Mouse (Mus musculus) lung, embryonic 16.5 days (tissue): ENCODE results near the gene Orai1. TPM values are rescaled to one million over a fixed set of nuclear protein-coding genes. Genes with fewer than 3 reads are reported as not detected.
"Not testable (repeated sequence)": the region's sequence is repeated elsewhere in the genome, so short reads cannot be mapped to it uniquely, and the experiment has no call there.

ENCODE experiments used
- ATAC-seq: fragments of 200-750 bp; cut with Nextera tagmentation; 2 replicates; pipeline ENCODE4 v1.8.0; 2017; ENCODE audit warnings: low read depth, mild to moderate bottlenecking, moderate library complexity
- H3K27ac ChIP-seq: fragments of 300-500 bp; sonication (generic); 2 replicates; pipeline ENCODE4 v1.5.1; 2014; ENCODE audit warnings: mild to moderate bottlenecking, control low read depth, low read length
- H3K27me3 ChIP-seq: fragments of 300-500 bp; sonication (generic); 2 replicates; pipeline ENCODE4 v1.6.1; 2014; ENCODE audit warnings: low read depth, low read length, mixed read lengths; ENCODE audit not compliant: control insufficient read depth, insufficient read depth
- H3K36me3 ChIP-seq: fragments of 300-500 bp; sonication (generic); 2 replicates; pipeline ENCODE4 v1.6.1; 2014; ENCODE audit warnings: low read length; ENCODE audit not compliant: control insufficient read depth, insufficient read depth
- H3K4me1 ChIP-seq: fragments of 300-500 bp; sonication (generic); replicated peaks from 2 replicates; pipeline ENCODE4 v1.6.1; 2014; ENCODE audit warnings: low read length, mixed read lengths; ENCODE audit not compliant: control insufficient read depth, insufficient read depth
- H3K4me2 ChIP-seq: fragments of 300-500 bp; sonication (generic); 2 replicates; pipeline ENCODE4 v1.6.1; 2014; ENCODE audit warnings: low read depth, low read length, control low read depth
- H3K4me3 ChIP-seq: fragments of 300-500 bp; sonication (generic); 2 replicates; pipeline ENCODE4 v1.5.1; 2014; ENCODE audit warnings: mild to moderate bottlenecking, low read length, control low read depth
- H3K9ac ChIP-seq: fragments of 300-500 bp; sonication (generic); 2 replicates; pipeline ENCODE4 v1.6.1; 2014; ENCODE audit warnings: low read length, control low read depth
- H3K9me3 ChIP-seq: fragments of 300-500 bp; sonication (generic); 2 replicates; pipeline ENCODE4 v1.6.1; 2016; ENCODE audit warnings: low read length; ENCODE audit not compliant: control insufficient read depth
- WGBS: fragments of 180-500 bp; shearing (Covaris S2); extraction: QIAGEN DNeasy Blood & Tissue Kit; methylation state at CpG from one replicate; pipeline ENCODE4 v1.1.7; 2014; 5-methylcytosine and 5-hydroxymethylcytosine counted together
- polyA plus RNA-seq: library from polyadenylated mRNA; unstranded; fragments of >200 nt; fragmentation: Nextera tagmentation; extraction: Ambion mirVana; gene quantifications from 2 replicates; pipeline ENCODE4 v1.2.1, GENCODE M21; 2015

Orai1 gene
- 18.2 and 19.3 TPM in 2 replicates for polyA plus RNA-seq

DNA sequence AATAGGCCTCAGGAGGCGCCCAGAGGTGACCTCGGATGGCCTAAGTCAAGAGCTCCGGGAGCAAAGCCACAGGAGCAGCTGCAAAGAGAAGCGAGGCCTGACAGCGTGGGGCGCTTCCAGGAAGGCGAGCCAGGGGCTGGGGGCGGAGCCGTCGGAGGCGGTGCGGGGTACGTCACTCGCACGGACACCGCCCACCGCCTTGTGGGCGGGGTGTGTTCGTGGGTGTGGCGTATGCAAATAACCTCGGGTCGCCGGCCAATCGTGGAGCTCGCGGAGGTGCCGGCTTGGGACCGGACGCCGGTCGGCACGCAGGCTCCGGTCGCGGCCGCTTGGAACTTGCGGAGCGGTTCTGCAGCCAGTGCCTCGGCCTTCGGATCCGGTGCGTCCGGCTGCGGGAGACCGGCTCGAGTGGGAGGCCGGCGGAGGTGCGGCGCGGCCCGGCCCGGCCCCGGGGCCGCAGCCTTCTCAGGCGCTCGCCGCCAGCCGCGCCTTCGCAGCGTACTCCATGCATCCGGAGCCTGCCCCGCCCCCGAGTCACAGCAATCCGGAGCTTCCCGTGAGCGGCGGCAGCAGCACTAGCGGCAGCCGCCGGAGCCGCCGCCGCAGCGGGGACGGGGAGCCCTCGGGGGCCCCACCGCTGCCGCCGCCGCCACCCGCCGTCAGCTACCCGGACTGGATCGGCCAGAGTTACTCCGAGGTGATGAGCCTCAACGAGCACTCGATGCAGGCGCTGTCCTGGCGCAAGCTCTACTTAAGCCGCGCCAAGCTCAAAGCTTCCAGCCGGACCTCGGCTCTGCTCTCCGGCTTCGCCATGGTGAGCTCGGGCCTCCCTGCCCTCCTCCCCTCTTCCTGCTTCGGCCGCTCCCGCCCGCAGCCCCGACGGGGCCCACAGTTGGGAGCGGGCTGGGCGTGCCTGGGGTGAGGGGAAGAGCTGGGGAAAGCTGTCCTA is at the start of gene Orai1:
Gene Orai1 (plus strand): TSS at position 322 of the 949 bp plus-strand sequence.
- Histone ChIP-seq H3K27ac (peak within 1 kb of the TSS; percentile 97), H3K9me3 (no peaks in the 10 kb centered on the region), H3K4me1 (peaks cover 38% of the 10 kb centered on the region), H3K4me2 (peak within 1 kb of the TSS; percentile 78), H3K27me3 (no peaks in the 10 kb centered on the region), H3K36me3 (no peaks in the 10 kb centered on the region), H3K9ac (peak within 1 kb of the TSS; percentile 88), H3K4me3 (peak within 1 kb of the TSS; percentile 86)
- under 1% methylated on average over 93 of the region's 106 CpGs for WGBS
- peak; percentile 96 for ATAC-seq

GRCm38 (mm10) chr5:122965427-122965826 is 49.4 kb upstream of the Orai1 start:
- ATAC-seq, result no peak
- H3K27ac ChIP-seq, result no peak overlapping the region
- H3K27me3 ChIP-seq, result no peaks in the 10 kb centered on the region

GRCm38 (mm10) chr5:122968322-122968721 is 46.6 kb upstream of the Orai1 start:
- H3K9me3 ChIP-seq, result no peaks in the 10 kb centered on the region
- no peaks in the 10 kb centered on the region for H3K4me1 ChIP-seq
- ATAC-seq, result peak; percentile 68; the same call in 1 of the 2 replicates
- H3K9ac ChIP-seq, result no peak overlapping the region
- no peak overlapping the region for H3K4me3 ChIP-seq
- H3K27ac ChIP-seq, result no peak overlapping the region
- no peak overlapping the region for H3K4me2 ChIP-seq
- H3K36me3 ChIP-seq, result no peaks in the 10 kb centered on the region
- WGBS, result 19% methylated on average over 4 of the region's 4 CpGs
- H3K27me3 ChIP-seq, result no peaks in the 10 kb centered on the region

More at GRCm38 (mm10) chr5:122965427-122965826, 49.4 kb upstream of the Orai1 start:
- H3K4me1 ChIP-seq, result no peaks in the 10 kb centered on the region
- no peaks in the 10 kb centered on the region for H3K9me3 ChIP-seq
- H3K4me2 ChIP-seq, result no peak overlapping the region
- H3K36me3 ChIP-seq, result no peaks in the 10 kb centered on the region
- WGBS, result 73% methylated on average over 11 of the region's 11 CpGs
- no peak overlapping the region for H3K4me3 ChIP-seq
- no peak overlapping the region for H3K9ac ChIP-seq

DNA sequence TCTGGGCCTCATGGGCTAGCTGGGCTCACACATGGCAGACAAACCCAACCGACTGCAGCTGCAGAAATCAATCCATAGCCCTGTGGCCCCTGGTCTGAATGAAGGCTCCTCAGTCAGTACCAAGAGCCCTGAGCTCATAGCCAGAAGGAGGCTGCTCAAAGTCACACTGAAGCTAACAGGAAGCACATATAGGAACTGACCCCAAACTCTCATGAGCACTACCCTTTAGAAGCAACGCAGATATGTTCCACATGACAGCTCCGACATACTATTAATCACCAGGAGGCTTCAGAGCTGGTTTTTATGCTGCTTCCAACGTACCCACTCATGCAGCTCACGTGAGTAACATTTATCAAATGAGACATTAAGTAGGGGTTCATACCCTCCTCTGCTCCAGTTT is 44.8 kb upstream of the Orai1 start:
- Histone ChIP-seq H3K36me3 (no peaks in the 10 kb centered on the region), H3K4me1 (no peaks in the 10 kb centered on the region), H3K4me3 (no peak overlapping the region), H3K9me3 (no peaks in the 10 kb centered on the region), H3K4me2 (no peak overlapping the region), H3K9ac (no peak overlapping the region), H3K27me3 (no peaks in the 10 kb centered on the region), H3K27ac (no peak overlapping the region)
- ATAC-seq, result no peak
- WGBS, result 72% methylated on average over 5 of the region's 5 CpGs

GRCm38 (mm10) chr5:122971438-122971837 is 43.4 kb upstream of the Orai1 start:
- Histone ChIP-seq H3K27me3 (no peaks in the 10 kb centered on the region), H3K4me2 (no peak overlapping the region), H3K36me3 (no peaks in the 10 kb centered on the region), H3K27ac (no peak overlapping the region), H3K4me3 (no peak overlapping the region), H3K9ac (no peak overlapping the region), H3K4me1 (no peaks in the 10 kb centered on the region), H3K9me3 (no peaks in the 10 kb centered on the region)
- WGBS, result 82% methylated on average over 4 of the region's 4 CpGs
- ATAC-seq, result no peak

DNA sequence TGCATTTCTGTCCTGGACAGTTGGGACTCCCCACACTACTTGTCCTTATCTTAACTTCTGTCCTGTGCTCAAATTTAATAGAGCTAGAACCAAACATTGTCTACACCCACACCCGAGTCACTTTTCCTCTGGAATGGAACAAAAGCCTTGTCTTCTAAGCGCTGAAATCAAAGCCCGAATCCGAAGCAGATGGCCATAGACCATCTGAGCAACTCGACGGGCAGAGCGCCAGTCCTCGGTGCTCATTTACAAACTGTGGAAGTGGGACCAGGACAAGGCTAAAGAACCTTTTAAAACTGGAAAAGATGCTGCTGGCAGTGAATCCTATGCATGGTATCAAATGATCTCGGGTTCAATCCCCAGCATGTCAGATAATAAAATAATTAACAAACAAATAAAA is 42.8 kb upstream of the Orai1 start:
- H3K27ac ChIP-seq, result no peak overlapping the region
- H3K4me2 ChIP-seq, result no peak overlapping the region
- no peak overlapping the region for H3K9ac ChIP-seq
- H3K27me3 ChIP-seq, result no peaks in the 10 kb centered on the region
- H3K4me3 ChIP-seq, result no peak overlapping the region
- no peaks in the 10 kb centered on the region for H3K9me3 ChIP-seq
- H3K36me3 ChIP-seq, result no peaks in the 10 kb centered on the region
- no peaks in the 10 kb centered on the region for H3K4me1 ChIP-seq
- WGBS, result 75% methylated on average over 9 of the region's 9 CpGs
- no peak for ATAC-seq

DNA sequence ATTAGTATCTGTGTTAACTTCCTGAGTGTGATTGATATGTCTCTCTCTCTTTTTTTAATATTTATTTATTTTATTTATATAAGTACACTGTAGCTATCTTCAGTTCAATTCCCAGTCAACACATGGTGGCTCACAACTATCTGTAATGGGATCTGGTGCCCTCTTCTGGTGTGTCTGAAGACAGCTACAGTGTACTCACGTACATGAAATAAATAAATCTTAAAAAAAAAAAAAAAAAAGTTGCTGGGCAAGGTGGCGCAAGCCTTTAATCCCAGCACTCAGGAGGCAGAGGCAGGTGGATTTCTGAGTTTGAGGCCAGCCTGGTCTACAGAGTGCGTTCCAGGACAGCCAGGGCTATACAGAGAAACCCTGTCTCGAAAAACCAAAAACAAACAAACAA is 40.2 kb upstream of the Orai1 start:
- 90% methylated on average over 4 of the region's 4 CpGs for WGBS
- H3K27ac ChIP-seq, ATAC-seq, H3K4me1 ChIP-seq, H3K9ac ChIP-seq, H3K36me3 ChIP-seq, H3K4me2 ChIP-seq, H3K9me3 ChIP-seq, H3K27me3 ChIP-seq, H3K4me3 ChIP-seq: not testable (repeated sequence)

DNA sequence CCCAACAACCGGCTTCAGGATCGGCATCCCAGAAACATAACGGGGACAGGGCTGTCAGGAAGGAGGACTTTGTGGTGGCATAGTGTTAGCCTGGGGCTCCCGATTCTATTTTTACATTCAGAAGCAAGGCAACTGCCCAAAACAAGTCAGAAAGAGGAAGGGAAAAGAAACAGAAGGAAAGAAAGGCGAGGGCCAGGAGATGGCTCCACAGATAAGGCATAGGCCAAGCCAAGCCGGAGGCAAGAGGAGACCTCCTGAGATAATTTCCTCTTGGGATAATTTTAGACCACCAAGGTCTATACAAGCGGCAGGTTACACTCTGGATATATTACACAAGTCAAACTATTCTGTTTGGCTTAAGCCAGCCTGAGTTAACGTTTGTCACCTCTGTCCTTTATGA is 35.9 kb upstream of the Orai1 start:
- Histone ChIP-seq H3K4me1 (no peaks in the 10 kb centered on the region), H3K9ac (no peak overlapping the region), H3K36me3 (no peaks in the 10 kb centered on the region), H3K9me3 (no peaks in the 10 kb centered on the region), H3K27me3 (no peaks in the 10 kb centered on the region), H3K27ac (no peak overlapping the region), H3K4me3 (no peak overlapping the region), H3K4me2 (no peak overlapping the region)
- 66% methylated on average over 8 of the region's 8 CpGs for WGBS
- ATAC-seq, result no peak

- Histone ChIP-seq H3K9me3 (no peaks in the 10 kb centered on the region), H3K36me3 (no peaks in the 10 kb centered on the region), H3K4me2 (no peak overlapping the region), H3K27me3 (no peaks in the 10 kb centered on the region), H3K27ac (no peak overlapping the region), H3K9ac (no peak overlapping the region), H3K4me1 (peaks cover 3% of the 10 kb centered on the region), H3K4me3 (no peak overlapping the region)
- no peak for ATAC-seq
- WGBS, result 86% methylated on average over 5 of the region's 5 CpGs
Observed at GRCm38 (mm10) chr5:122984483-122984882, 30.4 kb upstream of the Orai1 start.
